In the genomic region with DNA sequence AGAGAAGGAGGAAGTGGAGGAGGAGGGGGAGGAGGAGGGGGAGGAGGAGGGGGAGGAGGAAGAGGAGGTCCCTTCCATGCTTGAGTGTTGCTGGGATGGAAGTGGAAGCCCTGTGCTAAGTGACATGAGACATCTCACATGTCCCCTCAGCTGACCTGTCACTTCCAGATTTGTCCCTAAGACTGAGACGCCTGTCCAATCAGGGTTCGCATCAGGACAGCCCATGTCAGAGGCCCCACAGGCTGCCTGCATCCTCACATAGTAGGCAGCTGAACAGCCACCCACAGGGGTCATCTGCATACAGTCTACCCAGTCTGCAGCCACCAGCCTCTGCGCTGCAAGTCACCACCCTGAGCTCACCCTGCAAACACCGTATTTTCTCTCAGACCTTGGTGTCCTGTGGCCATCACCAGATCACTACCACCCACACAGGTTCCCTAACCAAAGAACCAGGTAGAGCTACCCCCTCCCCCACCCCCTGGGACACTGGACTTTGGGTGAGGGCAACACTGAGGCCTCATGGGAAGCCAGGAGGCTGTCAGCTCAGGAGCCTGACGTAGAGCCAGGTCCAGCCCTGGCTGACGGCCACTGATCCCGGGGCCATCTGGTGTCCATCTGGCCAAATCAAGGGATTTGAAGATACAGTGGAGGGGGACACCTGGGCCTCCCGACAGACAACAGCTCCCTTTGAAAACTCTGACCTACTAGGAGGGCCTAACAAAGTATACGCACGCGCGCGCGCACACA, we compare ENCODE assay signal across 8 mouse cellular contexts. TPM values are rescaled to one million over a fixed set of nuclear protein-coding genes. Genes with fewer than 3 reads are reported as not detected.
DNase-seq lines count a peak whose midpoint lies in the region; ATAC-seq and TF ChIP-seq lines count a peak whose summit lies in the region.

No protein-coding gene starts in this region.

- H3K27ac ChIP-seq in intestine, embryonic 15.5 days, result no peak overlapping the region
- H3K27ac ChIP-seq in intestine, postnatal 0 days (ENCODE audit: low read depth, low read length), result no peak overlapping the region
- H3K27ac ChIP-seq in kidney, postnatal 0 days, result no peak overlapping the region

- no peak overlapping the region for H3K4me2 ChIP-seq in intestine, embryonic 15.5 days (replicated peaks)
- no peak overlapping the region for H3K4me2 ChIP-seq in intestine, postnatal 0 days (replicated peaks; ENCODE audit: low read depth)
- no peak overlapping the region for H3K4me2 ChIP-seq in kidney, postnatal 0 days (ENCODE audit: low read length)

- peak; percentile 99 for DNase-seq in cerebellum, adult 8-10 months
- no peak for DNase-seq in kidney, postnatal 0 days (ENCODE audit: low spot score)
- DNase-seq in mesoderm, embryonic 11.5 days (ENCODE audit: low read depth, low spot score), result peak; percentile 60
- DNase-seq in layer of hippocampus, adult 11-12 months (ENCODE audit: low spot score), result no peak
- no peak for DNase-seq in right cerebral cortex, adult 18-20 months
- no peak for DNase-seq in adipocyte (ENCODE audit: low spot score)

- peaks cover 26% of the 10 kb centered on the region for H3K4me1 ChIP-seq in intestine, embryonic 15.5 days (replicated peaks)
- 0 out of 2 replicates have a peak, but pooled peaks cover 7% of the 10 kb centered on the region for H3K4me1 ChIP-seq in intestine, postnatal 0 days (replicated peaks; ENCODE audit: control insufficient read depth, insufficient read depth, low read length)
- peaks cover 19% of the 10 kb centered on the region for H3K4me1 ChIP-seq in kidney, postnatal 0 days (replicated peaks; ENCODE audit: insufficient read depth, low read length)

- no peak overlapping the region for H3K9ac ChIP-seq in intestine, embryonic 15.5 days
- H3K9ac ChIP-seq in intestine, postnatal 0 days (ENCODE audit: low read depth, low read length), result no peak overlapping the region
- H3K9ac ChIP-seq in kidney, postnatal 0 days (ENCODE audit: low read depth, low read length), result no peak overlapping the region

- WGBS in intestine, embryonic 15.5 days, result 69% methylated on average over 14 of the region's 14 CpGs
- 72% methylated on average over 14 of the region's 14 CpGs for WGBS in intestine, postnatal 0 days
- 67% methylated on average over 14 of the region's 14 CpGs for whole genome bisulfite sequencing in kidney, postnatal 0 days

- ATAC-seq in intestine, embryonic 15.5 days, result peak; percentile 19; the same call in 1 of the 2 replicates
- ATAC-seq in intestine, postnatal 0 days, result no peak
- ATAC-seq in kidney, postnatal 0 days (replicated peaks; ENCODE audit: low FRiP score, low read depth), result peak; percentile 38; the same call in 1 of the 2 replicates

- H3K9me3 ChIP-seq in intestine, embryonic 15.5 days, result no peaks in the 10 kb centered on the region
- no peaks in the 10 kb centered on the region for H3K9me3 ChIP-seq in intestine, postnatal 0 days (ENCODE audit: control insufficient read depth)
- no peaks in the 10 kb centered on the region for H3K9me3 ChIP-seq in kidney, postnatal 0 days (replicated peaks; ENCODE audit: low read length)

- no peak for TF ChIP-seq CTCF in intestine, postnatal 0 days (IDR thresholded peaks at IDR 0.05; ENCODE audit: low read depth)
- TF ChIP-seq CTCF in kidney, postnatal 0 days (IDR thresholded peaks at IDR 0.05; ENCODE audit: low read depth), result no peak

- no peaks in the 10 kb centered on the region for H3K36me3 ChIP-seq in intestine, embryonic 15.5 days
- H3K36me3 ChIP-seq in intestine, postnatal 0 days (ENCODE audit: control insufficient read depth, insufficient read depth), result peaks cover 17% of the 10 kb centered on the region; the same call in 1 of the 2 replicates
- H3K36me3 ChIP-seq in kidney, postnatal 0 days (ENCODE audit: insufficient read depth, low read length), result no peaks in the 10 kb centered on the region

- no peaks in the 10 kb centered on the region for H3K27me3 ChIP-seq in intestine, embryonic 15.5 days (replicated peaks)
- H3K27me3 ChIP-seq in intestine, postnatal 0 days (replicated peaks; ENCODE audit: control insufficient read depth, insufficient read depth, low read length), result no peaks in the 10 kb centered on the region
- no peaks in the 10 kb centered on the region for H3K27me3 ChIP-seq in kidney, postnatal 0 days (ENCODE audit: insufficient read depth, low read length)

- no peak overlapping the region for H3K4me3 ChIP-seq in intestine, embryonic 15.5 days (replicated peaks)
- no peak overlapping the region for H3K4me3 ChIP-seq in intestine, postnatal 0 days (ENCODE audit: low read depth, low read length)
- H3K4me3 ChIP-seq in kidney, postnatal 0 days (replicated peaks; ENCODE audit: low read depth, low read length), result no peak overlapping the region

RNA-seq across cellular contexts. Expression of a gene that starts 9.6 kb away (rescaled TPM):
- polyA plus RNA-seq in intestine, embryonic 15.5 days (2015; fragmentation: Nextera tagmentation; extraction: Ambion mirVana), result 28.5 and 31.5 TPM in 2 replicates
- polyA plus RNA-seq in intestine, postnatal 0 days (2015; fragmentation: Nextera tagmentation; extraction: Ambion mirVana), result 73.4 and 80.0 TPM in 2 replicates
- 22.6 and 25.3 TPM in 2 replicates for polyA plus RNA-seq in kidney, postnatal 0 days (2015; fragmentation: Nextera tagmentation; extraction: Ambion mirVana)

RNA-seq across cellular contexts. Expression of a gene that starts 16.5 kb away (rescaled TPM):
- 1,066 and 1,145 TPM in 2 replicates for polyA plus RNA-seq in intestine, embryonic 15.5 days (2015; fragmentation: Nextera tagmentation; extraction: Ambion mirVana)
- 922 and 935 TPM in 2 replicates for polyA plus RNA-seq in intestine, postnatal 0 days (2015; fragmentation: Nextera tagmentation; extraction: Ambion mirVana)
- polyA plus RNA-seq in kidney, postnatal 0 days (2015; fragmentation: Nextera tagmentation; extraction: Ambion mirVana), result 1,186 and 1,429 TPM in 2 replicates

RNA-seq across cellular contexts. Expression of a gene that starts 42.4 kb away (rescaled TPM):
- 0.21 and 0.29 TPM in 2 replicates for polyA plus RNA-seq in intestine, embryonic 15.5 days (2015; fragmentation: Nextera tagmentation; extraction: Ambion mirVana)
- 0.12 and 0.22 TPM in 2 replicates for polyA plus RNA-seq in intestine, postnatal 0 days (2015; fragmentation: Nextera tagmentation; extraction: Ambion mirVana)
- polyA plus RNA-seq in kidney, postnatal 0 days (2015; fragmentation: Nextera tagmentation; extraction: Ambion mirVana), result 0.32 and 0.43 TPM in 2 replicates

Comparison
In these comparisons a context has a peak if more than half of its experiments do, and no peak if none do; other contexts are left out.
1. DNase-seq: peak in cerebellum, adult 8-10 months (single experiment) and mesoderm, embryonic 11.5 days (single experiment); none in kidney, postnatal 0 days (single experiment), layer of hippocampus, adult 11-12 months (single experiment), right cerebral cortex, adult 18-20 months (single experiment) and adipocyte (single experiment).